Mouse (Mus musculus): ENCODE measurements around the gene Hbq1a.
A peak's percentile ranks its signal among the peaks of the same experiment; 100 is the strongest.

DNA sequence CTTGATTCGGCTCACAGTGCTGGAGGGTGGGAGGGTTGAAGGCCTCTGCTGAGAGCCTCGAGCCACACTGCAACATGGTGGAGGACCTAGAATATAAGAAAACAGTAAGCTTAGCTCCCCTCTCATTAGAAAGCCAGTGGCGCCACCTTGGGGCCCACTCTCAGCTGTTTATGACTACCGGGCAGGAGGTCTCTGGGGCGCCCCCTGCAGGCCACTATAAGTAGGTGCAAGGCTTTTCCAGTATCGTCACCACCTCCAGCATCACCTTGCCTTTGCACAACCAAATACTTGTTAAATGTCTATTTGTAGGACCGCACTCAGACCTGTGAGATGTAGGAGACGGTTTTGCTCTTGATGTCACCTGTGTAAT, 21.3 kb downstream of the Hbq1a start:
- TF ChIP-seq CTCF (IDR thresholded peaks at IDR 0.05; ENCODE audit: control insufficient read depth, insufficient read depth, low read length) (peak; percentile 71), POLR2A (IDR thresholded peaks at IDR 0.05; ENCODE audit: borderline replicate concordance, control insufficient read depth, low read depth, low read length) (no peak)

All from bone marrow, adult 2 months (tissue).